Mouse (Mus musculus) liver, embryonic 16.5 days (tissue): ENCODE data around the gene Ndst2. TPM values are rescaled to one million over a fixed set of nuclear protein-coding genes. Genes with fewer than 3 reads are reported as not detected.

ENCODE experiments used
- ATAC-seq: fragments of 200-750 bp; cut with Nextera tagmentation; 2 replicates; pipeline ENCODE4 v1.8.0; 2017; ENCODE audit warnings: low read depth, mild to moderate bottlenecking, moderate number of reproducible peaks, moderate library complexity
- H3K27ac ChIP-seq: fragments of 300-500 bp; sonication (generic); 2 replicates; pipeline ENCODE4 v1.5.1; 2014; ENCODE audit warnings: mild to moderate bottlenecking, low read length
- H3K27me3 ChIP-seq: fragments of 300-500 bp; sonication (generic); 2 replicates; pipeline ENCODE4 v1.6.1; 2014; ENCODE audit warnings: low read depth, low read length, mixed read lengths; ENCODE audit not compliant: control insufficient read depth, insufficient read depth
- H3K36me3 ChIP-seq: fragments of 300-500 bp; sonication (generic); 2 replicates; pipeline ENCODE4 v1.6.1; 2014; ENCODE audit warnings: mild to moderate bottlenecking; ENCODE audit not compliant: control insufficient read depth, insufficient read depth
- H3K4me1 ChIP-seq: fragments of 300-500 bp; sonication (generic); 2 replicates; pipeline ENCODE4 v1.6.1; 2014; ENCODE audit warnings: low read depth, low read length, mixed read lengths; ENCODE audit not compliant: control insufficient read depth
- H3K4me2 ChIP-seq: fragments of 300-500 bp; sonication (generic); 2 replicates; pipeline ENCODE4 v1.6.1; 2014; ENCODE audit warnings: low read depth, low read length, mixed read lengths
- H3K4me3 ChIP-seq: fragments of 300-500 bp; sonication (generic); 2 replicates; pipeline ENCODE4 v1.5.1; 2014; ENCODE audit warnings: low read depth, mild to moderate bottlenecking, low read length
- H3K9ac ChIP-seq: fragments of 300-500 bp; sonication (generic); 2 replicates; pipeline ENCODE4 v1.6.1; 2014; ENCODE audit warnings: low read depth, low read length
- H3K9me3 ChIP-seq: fragments of 300-500 bp; sonication (generic); replicated peaks from 2 replicates; pipeline ENCODE4 v1.6.1; 2016; ENCODE audit warnings: low read length; ENCODE audit not compliant: control insufficient read depth
- WGBS: fragments of 180-500 bp; shearing (Covaris S2); extraction: QIAGEN DNeasy Blood & Tissue Kit; methylation state at CpG from one replicate; pipeline ENCODE4 v1.1.7; 2014; ENCODE audit not compliant: insufficient replicate concordance; 5-methylcytosine and 5-hydroxymethylcytosine counted together
- polyA plus RNA-seq: library from polyadenylated mRNA; unstranded; fragments of >200 nt; fragmentation: Nextera tagmentation; extraction: Ambion mirVana; gene quantifications from 2 replicates; pipeline ENCODE4 v1.2.1, GENCODE M21; 2015

The Ndst2 gene
- polyA plus RNA-seq, 1 experiment from 2014 or later = 16.7 TPM

GRCm38 (mm10) chr14:20730853-20731602 is 3.3 kb downstream of the Ndst2 start:
- ATAC-seq = no peak
- Histone ChIP-seq H3K36me3 (peaks cover 33% of the 10 kb centered on the region), H3K27ac (no peak overlapping the region), H3K4me1 (peaks cover 22% of the 10 kb centered on the region), H3K9me3 (no peaks in the 10 kb centered on the region), H3K9ac (no peak overlapping the region), H3K4me3 (no peak overlapping the region), H3K27me3 (no peaks in the 10 kb centered on the region), H3K4me2 (no peak overlapping the region)
- WGBS = 75% methylated on average over 9 of the region's 9 CpGs

GRCm38 (mm10) chr14:20729871-20730270 is 4.5 kb downstream of the Ndst2 start:
- H3K36me3 ChIP-seq = peaks cover 38% of the 10 kb centered on the region
- no peak overlapping the region for H3K9ac ChIP-seq
- H3K9me3 ChIP-seq = no peaks in the 10 kb centered on the region
- H3K4me3 ChIP-seq = no peak overlapping the region
- H3K27ac ChIP-seq = no peak overlapping the region
- H3K27me3 ChIP-seq = no peaks in the 10 kb centered on the region
- peaks cover 30% of the 10 kb centered on the region for H3K4me1 ChIP-seq
- WGBS = 88% methylated on average over 9 of the region's 9 CpGs
- no peak overlapping the region for H3K4me2 ChIP-seq
- ATAC-seq = no peak

GRCm38 (mm10) chr14:20725660-20726339 is 8.6 kb downstream of the Ndst2 start:
- H3K27me3 ChIP-seq = no peaks in the 10 kb centered on the region
- no peak overlapping the region for H3K4me3 ChIP-seq
- H3K4me1 ChIP-seq = peaks cover 13% of the 10 kb centered on the region
- ATAC-seq = peak; percentile 56
- H3K36me3 ChIP-seq = peaks cover 67% of the 10 kb centered on the region
- H3K9me3 ChIP-seq = no peaks in the 10 kb centered on the region
- 33% methylated on average over 6 of the region's 6 CpGs for WGBS
- H3K4me2 ChIP-seq = peak overlapping the region; percentile 22
- peak overlapping the region; percentile 38; the same call in 1 of the 2 replicates for H3K9ac ChIP-seq
- peak overlapping the region; percentile 11 for H3K27ac ChIP-seq

GRCm38 (mm10) chr14:20724043-20724442 is 10.3 kb downstream of the Ndst2 start:
- Histone ChIP-seq H3K4me3 (no peak overlapping the region), H3K4me2 (no peak overlapping the region), H3K27ac (no peak overlapping the region), H3K9ac (no peak overlapping the region), H3K9me3 (no peaks in the 10 kb centered on the region), H3K27me3 (no peaks in the 10 kb centered on the region), H3K4me1 (peaks cover 13% of the 10 kb centered on the region), H3K36me3 (peaks cover 63% of the 10 kb centered on the region)
- 33% methylated on average over 5 of the region's 5 CpGs for WGBS
- ATAC-seq = no peak

GRCm38 (mm10) chr14:20723006-20723405 is 11.4 kb downstream of the Ndst2 start:
- Histone ChIP-seq H3K4me1 (peaks cover 13% of the 10 kb centered on the region), H3K4me2 (no peak overlapping the region), H3K36me3 (peaks cover 55% of the 10 kb centered on the region), H3K9ac (no peak overlapping the region), H3K27me3 (no peaks in the 10 kb centered on the region), H3K4me3 (no peak overlapping the region), H3K27ac (no peak overlapping the region), H3K9me3 (no peaks in the 10 kb centered on the region)
- ATAC-seq = no peak
- WGBS = 91% methylated on average over 12 of the region's 12 CpGs

- Histone ChIP-seq H3K27me3 (no peaks in the 10 kb centered on the region), H3K4me2 (no peak overlapping the region), H3K9me3 (no peaks in the 10 kb centered on the region), H3K27ac (no peak overlapping the region), H3K4me1 (peaks cover 13% of the 10 kb centered on the region), H3K9ac (no peak overlapping the region), H3K36me3 (peaks cover 50% of the 10 kb centered on the region), H3K4me3 (no peak overlapping the region)
- WGBS = 76% methylated on average over 4 of the region's 4 CpGs
- ATAC-seq = no peak
Observed at GRCm38 (mm10) chr14:20721371-20721770, 13.0 kb downstream of the Ndst2 start.

- no peak overlapping the region for H3K27ac ChIP-seq
- peaks cover 2% of the 10 kb centered on the region; the same call in 1 of the 2 replicates for H3K4me1 ChIP-seq
- no peak overlapping the region for H3K4me2 ChIP-seq
- no peak overlapping the region for H3K9ac ChIP-seq
- H3K9me3 ChIP-seq = no peaks in the 10 kb centered on the region
- WGBS = 85% methylated on average over 12 of the region's 12 CpGs
- H3K27me3 ChIP-seq = no peaks in the 10 kb centered on the region
- peaks cover 44% of the 10 kb centered on the region for H3K36me3 ChIP-seq
- no peak overlapping the region for H3K4me3 ChIP-seq
- no peak for ATAC-seq
Observed at GRCm38 (mm10) chr14:20719767-20720166, 14.6 kb downstream of the Ndst2 start.

- Histone ChIP-seq H3K27me3 (no peaks in the 10 kb centered on the region), H3K4me1 (peaks cover 3% of the 10 kb centered on the region; the same call in 1 of the 2 replicates), H3K27ac (no peak overlapping the region), H3K4me2 (no peak overlapping the region), H3K36me3 (peaks cover 41% of the 10 kb centered on the region), H3K9ac (no peak overlapping the region), H3K9me3 (no peaks in the 10 kb centered on the region), H3K4me3 (no peak overlapping the region)
- ATAC-seq = no peak
- WGBS = 78% methylated on average over 10 of the region's 10 CpGs
Observed at GRCm38 (mm10) chr14:20718443-20718842, 15.9 kb downstream of the Ndst2 start.

- Histone ChIP-seq H3K36me3 (peaks cover 24% of the 10 kb centered on the region), H3K4me3 (no peak overlapping the region), H3K4me2 (no peak overlapping the region), H3K4me1 (peaks cover 7% of the 10 kb centered on the region), H3K27me3 (no peaks in the 10 kb centered on the region), H3K27ac (no peak overlapping the region), H3K9ac (no peak overlapping the region), H3K9me3 (no peaks in the 10 kb centered on the region)
- 63% methylated on average over 11 of the region's 11 CpGs for WGBS
- ATAC-seq = no peak
Observed at GRCm38 (mm10) chr14:20713832-20714231, 20.5 kb downstream of the Ndst2 start.
